Mouse (Mus musculus): ENCODE data around the gene Tenm1.
A peak's percentile ranks its signal among the peaks of the same experiment; 100 is the strongest.

The Tenm1 gene

DNA sequence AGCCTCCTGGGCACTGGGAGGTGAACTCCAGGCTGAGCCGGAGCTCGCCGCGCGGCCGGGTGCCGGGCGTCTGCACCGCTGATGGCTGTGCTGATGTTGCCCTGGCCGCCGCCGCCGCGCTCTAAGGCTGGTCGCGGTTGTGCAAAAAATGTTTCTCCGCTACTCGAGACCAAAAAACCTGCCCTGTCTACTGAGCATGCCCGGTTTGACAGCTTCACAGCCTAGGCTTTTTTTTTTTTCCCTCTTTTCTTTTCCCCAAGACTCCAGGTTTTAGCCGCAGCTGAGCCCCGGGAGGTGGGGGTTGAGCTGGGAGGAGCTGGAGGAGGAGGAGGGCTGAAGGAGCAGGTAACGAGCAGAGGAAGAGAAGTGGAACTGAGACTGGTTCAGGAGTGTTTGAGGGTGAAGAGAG is at the start of gene Tenm1:
TSS of gene Tenm1 (minus strand) at position 272 of the 409 bp plus-strand sequence.
- DNase-seq (ENCODE audit: low read depth, low spot score), result no peak

DNA sequence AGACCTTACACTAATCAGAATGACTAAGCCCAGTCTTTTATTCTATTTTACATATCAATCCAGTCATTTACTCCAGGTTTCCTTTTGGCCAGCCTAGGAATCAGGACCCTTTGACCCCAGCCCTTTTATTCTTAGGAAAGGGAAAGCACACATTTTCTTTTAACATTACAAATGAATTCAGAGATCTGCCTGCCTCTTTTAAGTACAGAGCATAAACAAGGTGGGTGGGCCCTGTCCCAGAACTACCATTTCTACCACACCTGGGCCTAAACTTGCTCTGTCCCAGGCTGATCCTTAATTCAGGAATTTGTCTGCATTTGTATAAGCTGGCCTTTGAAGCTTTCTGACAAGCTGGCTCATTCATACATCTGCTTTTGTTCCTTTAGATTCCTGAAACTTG is 38.4 kb upstream of the Tenm1 start:
- peak; percentile 22 for DNase-seq (ENCODE audit: low read depth, low spot score)

DNA sequence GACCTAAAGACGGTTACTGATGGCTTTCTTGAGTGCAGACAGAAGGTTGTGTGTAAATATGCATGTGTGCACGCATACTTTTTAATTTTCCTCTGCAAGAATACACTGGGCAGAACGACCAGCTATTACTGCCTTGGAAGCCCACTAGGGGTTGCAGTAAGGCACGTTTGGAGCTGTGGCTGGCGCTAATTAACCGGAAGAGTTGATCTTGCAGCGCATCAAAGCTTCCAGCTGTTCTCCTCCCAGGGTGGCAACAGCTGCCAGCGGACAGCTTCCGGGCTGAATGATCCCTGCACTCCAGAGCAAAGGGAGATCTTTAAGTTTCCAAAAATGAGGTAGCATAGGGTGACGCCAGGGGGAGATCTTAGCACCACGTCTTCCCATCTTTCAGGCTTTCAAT is 1.7 kb upstream of the Tenm1 start:
- DNase-seq (ENCODE audit: low read depth, low spot score), result no peak

DNA sequence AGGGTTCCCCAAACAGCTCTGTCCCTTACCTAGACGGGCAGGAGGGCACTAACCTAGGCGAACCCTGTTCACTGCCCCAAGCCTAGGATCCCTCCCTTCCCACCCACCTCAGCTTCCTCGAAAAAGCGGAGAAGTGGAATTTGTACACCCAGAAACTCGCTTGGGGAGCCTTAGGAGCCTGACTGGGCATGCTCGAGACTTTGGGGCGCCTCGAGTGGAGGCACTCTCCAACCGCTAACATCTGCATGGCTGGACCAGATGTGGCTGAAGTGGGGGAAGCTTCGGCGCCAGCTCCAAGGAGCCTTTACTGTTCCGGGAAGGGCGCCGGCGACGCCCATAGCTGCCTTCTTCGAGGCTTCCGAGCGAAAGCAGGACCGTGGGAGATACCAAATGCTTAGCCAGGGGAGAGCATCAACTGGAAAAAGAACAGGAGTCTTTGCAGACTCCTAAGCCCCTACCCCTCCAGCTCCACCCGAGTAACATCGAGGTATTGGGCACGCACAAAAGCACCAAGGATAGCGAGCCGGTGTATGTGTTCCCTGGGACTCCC is 1.1 kb upstream of the Tenm1 start:
- no peak for DNase-seq (ENCODE audit: low read depth, low spot score)

DNA sequence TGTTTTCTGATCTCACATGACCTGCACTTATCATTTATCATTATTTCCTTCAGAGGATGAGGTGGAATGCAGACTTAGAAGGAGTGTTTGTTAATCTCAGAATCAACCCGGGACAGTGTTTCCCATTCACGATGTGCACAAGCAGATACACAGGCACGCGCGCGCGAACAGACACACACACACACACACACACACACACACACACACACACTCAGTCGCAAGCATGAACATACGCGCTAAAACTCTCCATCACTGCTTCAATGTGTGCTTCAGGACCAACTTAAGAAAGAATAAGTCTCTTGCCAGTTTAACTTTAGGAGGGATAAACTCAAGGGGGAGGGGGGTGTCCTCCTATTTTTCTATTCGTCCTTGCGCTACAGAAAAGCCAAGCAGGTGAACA is 411 bp upstream of the Tenm1 start:
- no peak for DNase-seq (ENCODE audit: low read depth, low spot score)

DNA sequence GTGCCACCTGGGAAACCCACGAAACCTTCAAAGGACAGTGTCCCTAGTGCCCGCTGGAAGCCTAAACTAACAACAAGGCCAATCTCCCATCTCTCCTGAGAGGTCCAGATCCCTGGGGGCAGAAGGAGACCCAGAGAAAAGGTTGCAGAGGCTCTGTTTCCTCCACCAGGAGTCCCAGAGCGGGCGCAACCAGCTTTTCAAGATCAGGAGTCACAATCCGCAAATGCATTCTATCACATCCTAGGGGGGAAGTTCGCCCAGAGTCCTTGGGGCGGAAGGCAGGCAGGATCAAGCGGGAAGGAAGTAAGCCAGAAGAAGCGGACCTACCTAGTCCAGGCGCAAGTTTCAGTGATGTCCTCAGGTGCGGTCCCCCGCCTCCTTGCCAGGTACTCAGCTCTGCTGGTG is 963 bp downstream of the Tenm1 start:
- DNase-seq (ENCODE audit: low read depth, low spot score), result no peak

DNA sequence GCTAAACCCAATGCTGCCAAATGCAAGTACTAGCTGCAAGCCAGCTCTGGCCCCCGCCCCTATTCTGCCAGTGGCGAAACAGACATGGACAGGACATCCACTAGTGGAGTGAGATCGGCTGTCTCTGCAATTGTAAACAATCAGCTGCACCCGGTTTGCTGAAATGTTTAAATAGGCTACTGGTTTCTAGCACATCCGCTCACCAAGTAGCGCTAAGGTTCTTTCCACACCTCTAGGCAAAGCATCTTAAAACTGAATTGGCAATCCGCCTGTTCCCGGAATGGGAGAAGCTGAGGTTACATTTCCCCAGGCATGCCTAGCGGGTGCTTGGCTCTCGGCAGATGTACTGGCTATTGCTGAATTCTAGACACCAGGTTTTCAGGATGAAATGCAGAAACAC is 1.8 kb downstream of the Tenm1 start:
- DNase-seq (ENCODE audit: low read depth, low spot score), result no peak

DNA sequence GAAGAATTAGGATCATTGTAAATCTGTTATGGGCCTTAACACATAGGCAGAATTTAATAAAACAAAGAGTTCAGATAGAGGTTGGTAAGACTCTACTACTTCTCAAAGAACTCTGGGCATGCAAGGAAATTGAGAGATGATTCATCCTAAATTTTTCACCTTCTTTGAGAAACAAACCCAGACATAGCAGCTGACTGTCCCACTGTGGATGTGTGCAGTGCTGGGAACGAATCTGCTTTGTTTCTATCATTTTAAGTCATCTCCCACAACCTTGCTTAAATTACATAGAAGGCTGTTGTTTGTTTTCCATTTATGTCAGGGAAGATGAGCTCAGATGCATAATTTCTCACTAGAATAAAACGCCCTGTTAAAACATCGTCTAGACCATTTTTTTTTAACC is 31.0 kb downstream of the Tenm1 start:
- DNase-seq (ENCODE audit: low read depth, low spot score), result no peak

DNA sequence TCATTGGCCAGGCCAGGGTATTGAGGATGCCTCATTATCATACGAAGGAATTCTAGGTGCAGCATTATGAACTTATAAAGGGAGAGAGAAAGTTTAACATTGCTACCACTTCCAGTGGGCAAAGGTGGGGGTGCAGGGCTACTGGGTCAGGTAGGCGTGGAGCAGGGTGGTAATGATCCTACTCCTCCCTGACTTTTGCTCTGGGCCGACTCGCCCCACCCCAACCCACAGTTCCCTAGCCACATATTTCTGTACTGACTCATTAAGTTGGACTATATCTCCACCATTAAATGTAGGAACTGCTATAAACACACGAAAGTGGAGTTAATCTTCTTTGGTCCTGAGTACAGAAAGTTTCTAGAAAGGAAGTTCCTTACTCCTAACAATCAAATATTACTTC is 40.8 kb downstream of the Tenm1 start:
- DNase-seq (ENCODE audit: low read depth, low spot score), result no peak

DNA sequence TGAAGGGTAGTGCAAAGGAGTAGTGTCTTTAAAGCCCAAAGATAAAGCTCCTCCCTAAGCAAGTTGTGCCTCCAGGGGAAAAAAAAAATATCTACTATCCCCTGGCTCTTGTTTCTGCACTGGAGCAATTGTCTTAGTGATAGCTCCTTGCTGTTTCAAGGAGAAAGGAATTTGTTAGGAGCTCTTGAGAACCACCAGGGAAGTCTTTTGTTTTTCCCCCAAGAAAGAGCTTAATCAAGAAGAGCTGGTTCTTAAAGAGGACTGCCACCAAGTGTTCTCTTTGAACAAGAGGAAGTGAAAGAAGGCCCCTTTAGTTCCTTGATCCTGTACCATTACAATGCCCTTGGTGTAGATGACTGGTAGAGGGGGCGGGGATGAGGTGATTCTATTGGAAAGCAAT is 56.4 kb downstream of the Tenm1 start:
- no peak for DNase-seq (ENCODE audit: low read depth, low spot score)

DNA sequence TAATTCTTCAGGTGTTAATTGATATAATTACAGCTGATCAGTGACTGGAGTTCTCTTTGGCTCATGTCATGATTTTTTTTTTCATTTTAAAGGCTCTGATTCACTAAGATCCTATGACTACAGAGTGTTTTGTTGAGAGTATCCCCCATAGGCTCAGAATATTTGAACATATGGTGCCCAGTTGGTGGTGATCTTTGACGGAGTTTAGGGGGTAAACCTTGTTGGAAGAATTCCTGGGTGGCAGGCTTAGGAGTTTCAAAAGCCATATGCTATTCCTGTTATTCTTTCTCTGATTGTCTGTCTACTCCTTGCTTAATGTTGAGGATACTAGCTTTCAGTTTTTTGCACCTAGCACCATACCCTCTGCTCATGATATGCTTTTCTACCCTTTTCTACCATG is 109.6 kb downstream of the Tenm1 start:
- DNase-seq (ENCODE audit: low read depth, low spot score), result no peak

DNA sequence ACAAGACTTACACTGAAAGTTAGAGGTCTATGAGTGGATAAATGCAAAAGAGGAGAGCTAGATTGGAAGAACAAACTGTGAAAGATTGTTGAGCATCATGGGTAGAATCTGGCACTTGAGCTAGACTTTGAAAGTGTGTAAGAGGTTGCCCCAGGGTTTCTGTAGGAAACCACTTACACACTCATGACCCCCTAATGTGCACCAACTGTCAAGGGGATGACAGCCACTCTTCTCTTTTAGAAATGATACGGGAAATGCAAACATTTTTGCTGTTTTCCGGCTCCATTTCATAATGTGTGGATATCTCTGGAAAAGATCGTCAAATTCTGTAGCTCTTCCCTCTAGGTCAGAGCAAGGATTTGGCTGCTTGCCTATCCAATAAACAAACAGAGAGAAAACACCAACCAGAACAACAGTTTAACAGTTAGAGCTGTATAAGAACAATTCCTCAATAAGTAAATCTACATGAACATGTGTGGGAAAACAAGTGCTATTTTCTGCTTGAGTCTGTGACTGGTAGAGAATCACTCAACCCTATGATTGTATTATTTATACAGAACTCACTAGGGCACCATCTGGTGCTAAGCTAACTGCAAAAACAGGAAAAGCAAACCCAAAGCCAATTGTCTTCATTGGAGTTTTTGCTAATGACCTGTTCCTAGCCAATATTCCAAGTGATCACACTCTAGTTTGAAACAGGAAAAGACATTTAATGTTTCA is 111.0 kb downstream of the Tenm1 start:
- no peak for DNase-seq (ENCODE audit: low read depth, low spot score)

DNA sequence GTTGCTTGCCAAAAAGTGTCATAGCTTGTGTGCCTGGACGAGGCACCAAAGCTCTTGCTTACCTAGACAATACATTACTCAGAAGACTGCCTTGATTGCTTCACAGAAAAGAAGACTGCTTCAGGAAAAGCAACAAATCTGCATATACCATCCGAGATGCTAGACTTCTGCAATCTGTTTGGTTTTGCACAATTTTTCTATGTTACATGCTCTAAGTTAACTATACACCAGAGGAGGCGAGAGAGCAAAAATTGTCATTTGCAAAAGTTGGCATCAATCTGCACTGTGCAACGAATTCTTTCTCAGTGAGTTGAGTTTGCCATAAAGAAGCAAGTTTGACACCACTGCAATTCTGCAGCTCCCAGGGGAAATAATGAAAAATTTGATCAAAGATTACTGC is 193.1 kb downstream of the Tenm1 start:
- DNase-seq (ENCODE audit: low read depth, low spot score), result no peak

DNA sequence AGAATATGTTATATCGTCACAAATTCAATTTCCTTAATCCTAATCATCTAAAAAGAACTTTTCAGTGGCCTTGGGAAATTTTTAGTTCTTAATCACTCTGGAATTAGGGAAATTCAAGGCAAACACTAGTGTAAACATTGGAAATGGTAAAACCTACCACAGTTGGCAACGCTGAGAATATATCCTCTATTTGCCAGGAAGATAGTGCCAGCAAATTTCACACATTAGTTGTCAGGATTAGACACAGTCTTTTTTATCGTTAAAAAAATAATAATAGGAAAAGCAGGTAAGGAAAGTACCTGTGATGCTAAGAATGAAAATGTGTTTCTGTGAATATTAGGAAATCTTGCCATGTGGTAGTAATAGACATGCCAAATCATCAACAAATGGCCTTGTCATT is 223.9 kb downstream of the Tenm1 start:
- no peak for DNase-seq (ENCODE audit: low read depth, low spot score)

DNA sequence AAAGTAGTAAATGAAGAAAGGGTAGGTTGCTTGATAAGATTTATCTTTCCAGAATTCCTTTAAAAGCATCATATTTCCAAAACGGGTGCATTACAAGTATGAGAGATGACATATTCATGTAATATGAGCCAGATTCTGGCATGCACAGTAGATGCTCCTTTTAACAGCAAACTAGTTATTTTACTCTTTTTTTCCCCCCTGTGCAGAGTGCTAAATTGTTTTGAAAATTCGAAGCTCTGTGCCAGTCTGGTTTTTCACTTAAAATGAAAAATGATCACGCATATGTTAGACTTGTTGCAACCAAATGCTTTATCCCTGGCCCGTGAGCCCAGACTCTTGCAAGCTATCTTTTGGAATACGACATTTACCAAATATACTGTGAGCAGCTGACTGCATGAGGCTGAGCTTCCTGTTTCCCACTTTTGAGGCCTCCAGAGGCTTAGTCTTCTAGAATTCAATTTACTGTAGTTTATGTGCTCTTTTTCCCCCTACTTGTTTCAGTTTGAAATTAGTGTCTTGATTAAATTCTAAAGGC is 226.6 kb downstream of the Tenm1 start:
- DNase-seq (ENCODE audit: low read depth, low spot score), result no peak

DNA sequence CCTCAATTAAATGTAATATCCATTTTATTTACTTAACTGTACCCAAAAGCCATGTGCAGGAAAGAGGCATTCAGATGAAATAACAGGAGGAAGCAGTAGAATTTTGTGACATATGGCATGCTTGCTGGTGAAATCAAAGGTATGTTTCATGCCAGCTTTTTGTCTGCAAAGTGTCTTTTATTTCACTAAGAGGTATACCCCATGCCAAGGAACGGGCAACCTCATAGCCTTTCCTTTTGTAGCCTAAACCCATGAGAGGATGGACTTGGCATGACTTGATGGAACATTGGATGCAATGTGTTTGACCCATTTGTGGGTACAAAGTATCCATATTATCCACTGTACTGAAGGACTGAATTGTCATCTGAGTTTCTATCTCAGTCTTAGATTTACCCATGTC is 246.0 kb downstream of the Tenm1 start:
- DNase-seq (ENCODE audit: low read depth, low spot score), result no peak

DNA sequence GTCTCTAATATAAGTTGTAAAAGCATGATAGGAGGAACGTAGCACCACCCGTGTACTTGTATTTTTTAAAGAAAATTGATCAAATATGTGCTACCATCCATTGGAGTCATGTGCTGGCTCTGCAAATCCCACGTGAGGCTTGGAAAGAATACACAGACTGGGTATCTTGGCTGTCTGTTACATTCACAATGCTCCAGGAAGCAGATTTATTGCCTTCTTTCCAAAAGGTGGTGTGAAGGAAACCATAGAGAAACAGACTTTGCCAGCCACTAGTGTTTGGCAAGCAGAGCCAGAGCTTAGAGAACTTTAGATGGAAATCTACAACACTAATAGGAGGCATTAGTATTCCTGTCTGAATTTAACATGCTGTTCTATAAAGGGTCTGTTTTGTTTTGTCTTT is 277.4 kb downstream of the Tenm1 start:
- no peak for DNase-seq (ENCODE audit: low read depth, low spot score)

DNA sequence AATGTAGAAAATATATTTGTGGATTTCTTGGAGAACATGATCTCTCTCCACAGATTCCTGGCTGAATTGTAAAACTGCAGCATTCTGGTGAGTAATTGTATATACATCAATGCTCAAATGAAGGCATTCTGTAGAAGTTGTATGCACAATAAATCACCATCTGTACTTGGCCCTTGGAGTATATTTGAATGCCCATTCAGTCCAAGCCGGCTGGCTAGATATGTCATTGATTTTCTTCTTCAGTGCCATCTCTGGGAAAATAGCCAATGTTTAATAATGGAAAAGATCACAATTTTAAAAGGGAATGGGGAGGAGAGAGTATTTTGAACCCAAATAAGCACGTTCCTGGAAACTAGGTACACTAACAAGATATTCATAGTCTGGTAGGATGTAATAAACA is 299.2 kb downstream of the Tenm1 start:
- DNase-seq (ENCODE audit: low read depth, low spot score), result no peak

DNA sequence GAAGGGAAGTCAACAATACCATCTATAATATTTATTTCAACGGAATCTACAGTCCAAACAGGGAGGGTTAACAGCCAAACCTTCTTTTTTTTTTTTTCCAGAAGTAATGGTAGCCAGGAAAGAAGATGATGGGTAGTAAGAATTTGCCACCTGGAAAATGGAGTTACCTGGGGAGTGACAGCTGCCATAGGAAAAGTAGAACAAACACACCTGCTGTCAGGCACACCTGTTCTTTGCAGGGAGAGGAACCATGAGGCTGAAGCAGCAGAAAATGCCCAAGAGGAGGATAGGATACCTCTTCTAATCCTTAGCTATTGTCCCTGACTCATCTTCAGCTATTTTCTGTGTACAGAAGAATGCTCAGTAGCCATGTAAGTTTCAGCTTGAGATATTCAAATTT is 306.4 kb downstream of the Tenm1 start:
- DNase-seq (ENCODE audit: low read depth, low spot score), result no peak

DNA sequence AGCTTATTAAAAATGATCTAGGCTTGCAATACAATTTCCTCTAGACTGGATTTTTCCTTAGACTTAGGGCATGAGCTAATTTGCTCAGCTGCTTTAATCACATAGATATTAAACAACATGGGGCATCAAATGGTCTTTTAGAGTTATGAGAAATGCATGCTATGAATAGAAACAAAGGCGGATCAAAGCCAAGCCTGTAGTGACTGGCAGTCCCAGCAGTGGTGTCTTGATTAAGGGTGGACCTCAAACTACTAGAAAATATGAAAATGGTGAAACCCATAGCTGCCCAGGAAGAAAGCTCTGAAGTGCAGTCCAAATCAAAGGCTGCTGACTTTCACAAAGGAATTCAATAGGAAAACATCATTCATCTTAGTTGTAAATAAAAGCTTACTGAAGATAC is 306.9 kb downstream of the Tenm1 start:
- no peak for DNase-seq (ENCODE audit: low read depth, low spot score)

DNA sequence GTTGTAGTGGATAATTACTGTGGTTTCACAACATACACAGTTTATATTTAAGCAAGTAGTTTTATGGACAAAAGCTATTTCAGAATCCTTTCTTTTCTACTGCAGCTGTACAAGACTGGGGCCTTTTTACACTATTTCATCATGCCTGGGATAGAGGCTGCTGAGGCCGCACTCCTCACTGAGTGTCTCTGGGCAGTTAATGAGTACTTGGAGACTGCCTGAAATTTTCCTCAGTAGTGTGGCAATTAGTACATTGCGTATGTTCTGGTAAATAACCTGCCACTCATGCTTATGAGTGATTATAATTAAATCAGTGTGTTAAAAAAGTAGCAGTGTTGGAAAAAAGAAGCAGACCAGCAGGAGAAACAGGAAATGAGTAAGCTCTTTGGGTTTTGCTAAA is 442.8 kb downstream of the Tenm1 start:
- DNase-seq (ENCODE audit: low read depth, low spot score), result no peak

DNA sequence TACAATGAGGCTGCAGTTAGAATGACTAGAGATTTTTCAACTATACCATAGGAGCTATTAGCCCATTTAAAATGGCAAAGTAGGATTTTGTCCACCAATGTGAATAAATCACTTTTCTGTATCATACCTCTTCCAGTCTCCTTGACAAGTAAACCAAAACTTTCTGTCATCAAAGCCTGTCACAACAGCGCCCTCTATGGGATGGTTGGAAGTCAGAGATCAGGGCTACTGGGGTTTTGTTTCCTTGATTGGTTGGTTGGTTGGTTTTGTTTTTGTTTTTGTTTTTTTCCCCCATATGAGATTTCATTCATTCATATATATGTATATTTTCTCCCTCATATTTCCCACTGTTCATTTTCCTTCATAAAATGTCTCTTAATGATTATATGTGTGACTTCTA is 455.4 kb downstream of the Tenm1 start:
- DNase-seq (ENCODE audit: low read depth, low spot score), result peak; percentile 18

DNA sequence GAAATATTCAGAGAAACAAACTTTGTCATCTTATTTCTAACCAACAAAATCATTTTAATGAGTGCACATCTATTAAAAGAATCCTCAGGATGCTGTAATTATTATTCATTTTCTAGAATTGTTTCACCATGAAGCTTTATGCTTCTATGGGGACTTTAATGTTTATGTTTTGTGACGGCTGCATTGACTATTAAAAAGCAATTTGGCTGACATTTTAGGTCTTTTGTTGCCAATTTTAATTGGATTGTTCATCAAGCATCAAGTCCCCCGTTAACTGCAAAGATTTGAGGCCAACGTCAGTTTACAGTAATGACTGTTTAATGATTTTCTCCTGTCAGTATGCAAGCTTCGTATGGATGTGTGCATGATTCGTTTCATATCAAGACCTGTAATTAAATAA is 461.3 kb downstream of the Tenm1 start:
- no peak for DNase-seq (ENCODE audit: low read depth, low spot score)

DNA sequence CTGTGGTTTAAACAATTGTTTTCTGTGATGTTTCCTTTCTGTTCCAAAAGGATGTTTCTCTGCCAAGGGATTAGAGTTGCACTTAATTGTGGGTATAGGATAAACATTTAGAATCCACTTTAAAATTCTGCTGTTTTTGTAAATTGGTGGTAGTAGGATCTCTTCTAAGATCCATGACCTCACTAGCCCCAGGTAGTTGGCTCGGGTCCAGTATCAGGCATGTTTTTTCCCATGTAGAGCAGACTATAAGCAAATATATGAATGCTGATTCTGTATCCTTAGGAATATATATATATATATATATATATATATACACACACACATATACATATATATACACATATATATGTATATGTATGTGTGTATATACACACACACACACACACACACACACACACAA is 567.2 kb downstream of the Tenm1 start:
- DNase-seq (ENCODE audit: low read depth, low spot score), result no peak

Data from WW6 (cell line).